Mouse (Mus musculus): ENCODE data around the gene Akap8. TPM values are rescaled to one million over a fixed set of nuclear protein-coding genes. Genes with fewer than 3 reads are reported as not detected.

The Akap8 gene
- total RNA-seq, 4 experiments from 2014 or later: 94.2 to 118 (median 109) TPM

Other genes starting within 250 kb of the Akap8 start
- 10 to 100 TPM in 2 of 4 experiments, 1 to 10 TPM in 2; 7.0 to 13.4 (median 9.5) TPM for gene Notch3, start 154.4 kb downstream of the Akap8 start, total RNA-seq (2022)
- gene Ephx3, start 131.7 kb downstream of the Akap8 start, total RNA-seq (2022): under 1 TPM in 3 of 4 experiments, not detected in 1; 0.17 to 0.48 (median 0.36) TPM
- 100 to 1,000 TPM in 3 of 4 experiments, 10 to 100 TPM in 1; 94.2 to 132 (median 105) TPM for gene Brd4, start 36.5 kb downstream of the Akap8 start, total RNA-seq (2022)
- 100 to 1,000 TPM; 160 to 279 (median 221) TPM for gene Akap8l, start 29.4 kb upstream of the Akap8 start, total RNA-seq (2022)
- 10 to 100 TPM; 44.5 to 52.9 (median 47.4) TPM for gene Wiz, start 68.2 kb upstream of the Akap8 start, total RNA-seq (2022)
- gene Rasal3, start 82.3 kb upstream of the Akap8 start, total RNA-seq (2022): 10 to 100 TPM in 2 of 4 experiments, 1 to 10 TPM in 2; 3.8 to 16.9 (median 8.9) TPM
- not detected for gene Pglyrp2, start 102.9 kb upstream of the Akap8 start, total RNA-seq (2022)
- gene Cyp4f39, start 131.5 kb upstream of the Akap8 start, total RNA-seq (2022): not detected
- 1 to 10 TPM; 3.6 to 8.1 (median 5.2) TPM for gene Cyp4f17, start 184.8 kb upstream of the Akap8 start, total RNA-seq (2022)
- gene Cyp4f16, start 215.3 kb upstream of the Akap8 start, total RNA-seq (2022): 10 to 100 TPM in 1 of 4 experiments, 1 to 10 TPM in 3; 7.7 to 10.1 (median 7.9) TPM